Mouse (Mus musculus) cerebellum, adult 2 months (tissue): Measurements from ENCODE around the gene Pla2g4e.

ENCODE experiments used
- CTCF ChIP-seq: fragments of 200-500 bp; IDR thresholded peaks from 2 replicates; pipeline ENCODE4 v1.5.1; 2011; ENCODE audit warnings: low read depth, mild to moderate bottlenecking, control low read depth, low read length, moderate library complexity, borderline replicate concordance; ENCODE audit not compliant: insufficient read depth
- POLR2A ChIP-seq: fragments of 200-500 bp; IDR thresholded peaks from 2 replicates; pipeline ENCODE4 v1.6.1; 2011; ENCODE audit warnings: low read length, control low read depth, borderline replicate concordance; ENCODE audit not compliant: insufficient read depth

- TF ChIP-seq CTCF (no peak), POLR2A (no peak)
Measured at GRCm38 (mm10) chr2:120144390-120144789, 100.7 kb downstream of the Pla2g4e start.
